Mouse (Mus musculus) testis, adult 10 weeks (tissue): ENCODE data around the gene Rad9b. TPM values are rescaled to one million over a fixed set of nuclear protein-coding genes. Genes with fewer than 3 reads are reported as not detected.

ENCODE experiments used
- polyA plus RNA-seq: library from polyadenylated mRNA; stranded (reverse); fragments of 350-450 nt; fragmentation: Illumina TruSeq; extraction: RNeasy Lipid Tissue Mini Kit (QIAGEN cat#74804); gene quantifications from one replicate; pipeline ENCODE4 v1.2.3, GENCODE M21; 2014; ENCODE audit warnings: low read depth, low replicate concordance

Gene Rad9b
- polyA plus RNA-seq: 36.7 TPM

DNA sequence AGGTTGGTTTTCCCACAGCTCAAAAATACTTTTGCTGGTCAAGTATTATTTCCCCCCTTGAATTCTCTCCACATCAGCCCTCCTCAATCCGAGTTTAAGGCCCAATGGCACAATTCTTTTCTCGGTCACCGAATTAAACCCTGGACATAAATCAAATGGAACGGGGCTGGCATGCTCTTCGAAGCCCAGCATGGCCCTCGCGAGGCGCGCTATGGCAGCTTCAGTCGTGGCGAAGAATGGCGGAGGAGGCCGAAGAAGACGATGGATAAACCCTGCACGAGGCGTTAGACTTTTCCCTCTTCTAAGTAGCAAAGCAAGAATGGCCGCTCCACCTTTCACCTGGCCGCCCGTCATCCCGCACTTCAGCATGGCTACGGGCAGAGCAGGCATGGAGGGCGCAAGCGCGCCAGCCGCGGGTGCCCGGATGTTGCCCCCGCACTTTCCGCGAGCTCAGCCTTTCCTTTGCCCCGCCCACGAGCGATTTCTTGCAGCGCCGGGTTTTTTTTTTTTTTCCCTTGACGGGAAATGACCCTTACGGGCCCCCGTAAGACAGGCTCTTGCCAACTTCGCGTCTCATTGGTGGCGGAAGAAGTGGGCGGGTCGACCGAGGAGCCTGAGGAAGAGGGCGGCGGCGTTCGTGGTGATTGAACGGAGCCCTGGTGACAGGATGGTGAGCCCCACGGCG, at the start of gene Rad9b, which contains the start of gene Vps29:
TSS of gene Rad9b (minus strand) at position 427 of the 685 bp plus-strand sequence.
TSS of gene Vps29 (plus strand) at position 563 of the 685 bp plus-strand sequence.

DNA sequence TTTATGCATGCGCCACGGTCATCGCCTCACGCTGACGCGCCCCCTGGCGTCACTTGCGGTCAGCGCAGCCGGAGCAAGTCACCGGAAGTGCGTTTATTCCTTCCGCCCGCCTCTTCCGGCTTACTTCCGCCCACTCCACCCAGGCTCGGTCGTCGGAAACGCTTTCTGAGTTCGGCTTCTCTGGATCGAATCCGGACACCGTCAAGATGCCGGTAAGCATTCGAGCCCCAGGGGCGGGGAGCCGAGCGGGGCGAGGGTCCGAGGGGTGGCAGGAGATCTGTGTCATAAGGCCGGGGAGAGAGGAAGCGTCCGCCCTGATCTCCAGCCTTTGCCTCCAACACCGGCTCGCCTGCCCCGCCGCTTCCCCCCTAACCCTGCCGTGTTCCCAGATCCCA, 37.8 kb upstream of the Rad9b start, which contains the start of gene Arpc3:
TSS of gene Arpc3 (plus strand) at position 93 of the 395 bp plus-strand sequence.

DNA sequence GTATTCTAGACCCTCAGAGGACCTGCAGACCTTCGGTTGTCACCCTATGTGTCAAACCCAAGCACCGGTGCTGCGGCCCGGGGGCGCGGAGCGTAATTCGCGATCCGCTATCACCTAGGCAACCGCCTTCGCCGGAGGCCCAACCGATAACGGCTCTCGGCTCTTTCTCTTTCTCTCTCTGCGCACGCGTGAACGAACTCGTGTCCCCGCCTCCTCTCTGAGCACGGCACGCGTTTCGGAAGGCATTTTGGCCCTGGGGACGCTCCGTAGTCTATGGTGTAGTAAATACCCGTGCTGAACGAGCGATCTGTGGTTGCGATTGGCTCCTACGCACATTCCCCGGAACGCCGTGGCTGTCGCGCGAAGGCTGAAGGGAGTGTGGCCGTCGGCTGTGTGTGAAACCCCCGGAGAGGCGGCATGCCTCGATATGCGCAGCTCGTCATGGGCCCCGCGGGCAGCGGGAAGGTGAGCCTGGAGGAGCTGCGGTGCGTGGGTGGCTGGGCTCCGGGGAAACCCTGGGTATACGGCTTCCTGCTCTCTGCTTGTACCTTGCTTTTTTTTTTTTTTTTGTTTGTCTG, 18.2 kb upstream of the Rad9b start, which contains the start of gene Fam216a:
TSS of gene Fam216a (minus strand) at position 173 of the 578 bp plus-strand sequence.

DNA sequence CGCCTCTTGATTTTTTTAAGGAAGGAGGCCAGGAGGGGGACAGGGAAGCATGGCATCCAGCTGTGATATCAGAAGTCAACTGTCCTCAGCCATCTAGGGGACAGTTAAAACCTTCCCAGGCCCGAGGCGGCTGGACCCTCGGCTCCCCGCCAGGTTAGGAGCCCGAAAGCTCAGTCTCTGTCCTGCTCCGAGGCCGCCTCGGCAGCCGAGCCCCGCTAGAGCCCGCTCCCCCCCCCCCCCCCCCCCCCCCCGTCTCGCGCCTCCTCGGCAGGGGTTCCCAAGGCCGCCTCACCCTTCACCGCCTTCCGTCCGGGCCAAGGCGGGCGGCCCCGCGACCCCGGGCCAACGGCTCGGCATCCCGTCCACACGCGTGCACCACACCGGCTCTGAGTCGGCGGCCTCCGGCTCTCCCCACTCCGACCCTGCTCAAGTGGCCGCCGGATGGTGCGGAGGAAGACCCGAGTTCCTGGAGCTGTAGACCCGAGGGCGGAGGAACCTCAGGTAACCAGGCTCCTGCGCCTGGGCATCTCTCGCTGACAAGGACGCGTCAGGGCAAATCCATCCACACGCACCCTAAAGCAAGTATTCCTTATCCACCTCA, 17.7 kb upstream of the Rad9b start, which contains the start of gene Gpn3:
TSS of gene Gpn3 (plus strand) at position 286 of the 601 bp plus-strand sequence.

DNA sequence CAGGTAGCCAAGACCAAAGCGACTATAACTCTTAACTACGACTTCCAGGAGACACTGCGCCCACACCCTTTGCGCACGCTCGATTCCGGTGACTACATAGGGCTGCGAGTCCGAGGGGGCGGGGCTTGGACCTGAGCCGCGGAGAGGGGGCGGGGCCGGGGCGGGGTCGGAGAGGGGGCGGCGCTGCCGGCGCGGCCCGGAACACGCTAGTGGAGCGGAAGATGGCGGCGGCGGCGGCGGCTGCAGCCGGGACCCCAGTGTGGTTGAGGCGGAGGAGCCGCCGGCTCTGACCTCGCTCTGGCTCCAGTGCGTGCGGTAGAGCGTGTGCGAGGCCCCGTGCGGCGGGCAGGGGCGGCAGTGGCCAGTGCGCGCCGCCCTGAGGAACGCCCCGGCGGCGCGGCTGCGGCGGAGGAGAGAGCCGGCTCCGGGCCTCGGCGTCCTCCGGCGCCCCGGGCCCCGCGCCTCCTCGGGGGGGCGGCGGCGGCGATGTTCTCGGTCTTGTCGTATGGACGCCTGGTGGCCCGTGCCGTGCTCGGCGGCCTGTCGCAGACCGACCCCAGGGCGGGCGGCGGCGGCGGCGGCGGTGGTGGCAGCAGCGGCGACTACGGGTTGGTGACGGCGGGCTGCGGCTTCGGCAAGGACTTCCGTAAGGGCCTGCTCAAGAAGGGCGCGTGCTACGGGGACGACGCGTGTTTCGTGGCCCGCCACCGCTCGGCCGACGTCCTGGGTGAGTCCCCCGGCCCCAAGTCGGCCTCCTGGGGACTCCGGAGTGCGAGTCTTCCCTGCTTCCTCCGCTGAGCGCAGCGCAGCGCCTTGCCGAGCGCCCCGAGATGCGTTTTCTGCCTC, 69.6 kb downstream of the Rad9b start, which contains the start of gene Pptc7:
TSS of gene Pptc7 (plus strand) at position 183 of the 846 bp plus-strand sequence.

Other genes starting within 250 kb of the Rad9b start
- gene Ccdc63, start 213.4 kb downstream of the Rad9b start, polyA plus RNA-seq: 50.2 TPM
- gene Ppp1cc, start 196.0 kb downstream of the Rad9b start, polyA plus RNA-seq: 1,966 TPM
- 0.11 TPM for gene Hvcn1, start 147.4 kb downstream of the Rad9b start, polyA plus RNA-seq
- 8.5 TPM for gene Tctn1, start 89.8 kb downstream of the Rad9b start, polyA plus RNA-seq
- gene Pptc7, start 69.9 kb downstream of the Rad9b start, polyA plus RNA-seq: 19.2 TPM
- gene Vps29, start 136 bp upstream of the Rad9b start, polyA plus RNA-seq: 85.4 TPM
- 12.6 TPM for gene Gpn3, start 17.6 kb upstream of the Rad9b start, polyA plus RNA-seq
- 119 TPM for gene Fam216a, start 18.1 kb upstream of the Rad9b start, polyA plus RNA-seq
- 30.7 TPM for gene Arpc3, start 37.6 kb upstream of the Rad9b start, polyA plus RNA-seq
- gene Anapc7, start 67.5 kb upstream of the Rad9b start, polyA plus RNA-seq: 5.4 TPM
- gene Atp2a2, start 148.0 kb upstream of the Rad9b start, polyA plus RNA-seq: 125 TPM